Mouse (Mus musculus) embryonic fibroblast, embryonic 13.5 days (primary cell): ENCODE measurements at regions not wholly inside any gene's neighbourhood (a gene's known extent, or its start where the extent isn't known, plus 50 kb on each side); places are given as distances from the start of the nearest gene placed in this dataset.

Source experiments
- CTCF ChIP-seq: IDR thresholded peaks from 2 replicates; pipeline ENCODE4 v1.5.1; 2011; ENCODE audit warnings: mild to moderate bottlenecking, control low read depth, low read length, moderate library complexity, borderline replicate concordance; ENCODE audit not compliant: insufficient read depth
- POLR2A ChIP-seq: IDR thresholded peaks from 2 replicates; pipeline ENCODE4 v1.6.1; 2011; ENCODE audit warnings: low read depth, mild to moderate bottlenecking, control low read depth, low read length, moderate library complexity

GRCm38 (mm10) chr11:71528588-71528987 lies 221.1 kb upstream of the Wscd1 start:
- TF ChIP-seq POLR2A = no peak
- TF ChIP-seq CTCF = no peak
